Mouse (Mus musculus) liver, embryonic 18 days (tissue): ENCODE data around the gene Gm21117. TPM values are rescaled to one million over a fixed set of nuclear protein-coding genes. Genes with fewer than 3 reads are reported as not detected.

Experiments used
- polyA plus RNA-seq: library from polyadenylated mRNA; depleted of rRNA; stranded (reverse); fragments of >200 nt; gene quantifications from 2 replicates; pipeline ENCODE4 v1.2.3, GENCODE M21; 2012; rRNA removed

Gene Gm21117
- polyA plus RNA-seq: not detected in 2 replicates

DNA sequence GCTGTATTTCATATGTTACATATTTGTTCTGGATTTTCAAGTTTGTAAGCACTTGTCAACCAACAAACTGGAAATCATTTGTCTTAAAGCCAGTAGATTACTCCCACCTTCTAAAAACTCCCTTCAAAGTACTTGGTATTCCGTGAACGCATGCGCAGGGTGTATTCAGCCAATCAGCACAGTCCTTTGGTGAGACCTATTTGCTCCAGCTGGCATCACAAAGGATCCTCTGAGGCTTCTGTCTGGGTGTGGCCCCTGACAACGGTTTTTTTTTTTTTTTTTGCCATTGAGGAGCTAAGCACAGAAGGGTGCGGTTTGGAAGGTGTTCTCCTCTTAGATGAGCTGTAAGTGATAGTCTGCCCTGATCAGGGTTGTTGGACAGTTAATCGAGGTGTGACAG is at the start of gene Gm21117:
Gene Gm21117 (plus strand): TSS at position 301 of the 400 bp plus-strand sequence.

